Mouse (Mus musculus): ENCODE measurements at regions not wholly inside any gene's neighbourhood (a gene's known extent, or its start where the extent isn't known, plus 50 kb on each side); places are given as distances from the start of the nearest gene placed in this dataset.

- DNase-seq (ENCODE audit: low spot score): no peak
Observed at GRCm38 (mm10) chr13:101954521-101954920, 186.5 kb upstream of the Pik3r1 start.

- no peak for DNase-seq (ENCODE audit: low spot score)
Observed at GRCm38 (mm10) chr13:101955806-101956418, 187.9 kb upstream of the Pik3r1 start.

DNA sequence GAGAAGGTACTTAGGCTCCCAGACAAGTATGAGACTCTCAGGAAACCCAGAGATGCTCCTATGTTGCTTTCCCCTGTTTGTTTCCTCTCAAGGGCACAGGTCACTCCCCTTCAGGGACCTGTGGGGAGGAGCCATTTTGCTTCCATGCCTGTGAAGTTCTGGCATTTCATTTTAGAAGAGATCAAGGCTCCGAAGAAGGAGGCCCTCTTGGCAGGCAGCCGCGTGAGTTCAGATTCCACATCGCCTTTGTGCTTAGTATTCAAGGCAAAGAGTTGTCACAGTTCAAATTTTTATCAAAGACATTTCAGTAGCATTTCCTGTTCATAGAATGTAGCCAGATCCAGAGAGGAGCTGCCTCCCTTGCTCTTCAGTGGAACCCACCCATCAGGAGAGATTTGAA, 189.8 kb upstream of the Pik3r1 start:
- DNase-seq (ENCODE audit: low spot score): peak; percentile 10

GRCm38 (mm10) chr13:101965537-101965936, 197.5 kb upstream of the Pik3r1 start:
- DNase-seq (ENCODE audit: low spot score): no peak

GRCm38 (mm10) chr13:101966799-101967397, 198.9 kb upstream of the Pik3r1 start:
- no peak for DNase-seq (ENCODE audit: low spot score)

GRCm38 (mm10) chr13:101967466-101967865, 199.4 kb upstream of the Pik3r1 start:
- DNase-seq (ENCODE audit: low spot score): no peak

DNA sequence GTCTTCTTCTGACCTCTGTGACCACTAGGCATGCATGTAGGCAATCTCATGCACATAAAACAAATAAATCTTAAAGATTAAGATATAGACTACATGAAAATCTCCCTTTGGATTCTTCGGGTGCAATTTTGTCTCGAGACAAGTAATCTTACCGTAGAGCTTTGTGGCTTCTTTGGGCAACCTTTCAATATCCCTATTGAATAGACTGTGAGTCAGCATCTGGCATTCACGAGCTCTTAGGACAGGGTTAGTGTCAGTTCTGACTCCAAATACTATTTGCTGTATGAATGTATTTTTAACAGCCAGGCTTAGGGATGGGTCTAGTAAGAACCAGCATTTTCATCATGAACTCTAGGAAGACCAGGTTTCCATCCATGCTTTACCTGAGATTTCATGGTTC, 208.7 kb upstream of the Pik3r1 start:
- no peak for DNase-seq (ENCODE audit: low spot score)

DNA sequence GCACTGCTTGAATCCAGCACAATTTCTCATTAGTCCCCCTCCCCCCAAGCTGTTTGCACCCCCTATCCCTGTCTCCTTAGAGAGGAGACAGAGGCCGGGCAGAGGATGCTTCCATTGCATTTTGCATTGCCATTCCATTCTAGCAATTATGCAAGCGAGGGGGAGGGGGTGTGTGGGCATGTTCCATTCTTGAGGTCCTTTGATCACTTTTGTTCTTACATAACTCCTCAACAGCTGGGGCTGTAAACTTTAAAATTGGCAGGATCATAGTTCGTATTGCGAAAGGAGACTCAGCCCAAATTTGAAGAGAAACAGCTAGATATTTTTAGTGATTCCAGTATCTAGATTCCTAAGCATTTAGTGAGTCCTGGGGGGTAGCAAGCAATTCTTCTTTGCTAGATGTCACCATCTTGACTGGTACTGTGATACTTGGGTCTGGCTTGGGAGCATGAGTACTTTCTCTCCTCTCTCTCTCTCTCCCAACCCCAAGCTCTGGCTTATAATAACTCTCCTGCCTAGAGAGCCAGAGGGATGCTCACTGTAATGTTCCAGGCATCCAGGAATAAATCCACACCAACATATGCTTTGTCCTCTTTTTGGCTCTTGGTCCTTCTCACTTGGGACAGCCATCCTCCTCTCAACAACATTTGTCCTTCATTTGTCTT, 212.3 kb upstream of the Pik3r1 start:
- DNase-seq (ENCODE audit: low spot score): no peak

GRCm38 (mm10) chr13:101988637-101989413, 220.8 kb upstream of the Pik3r1 start:
- no peak for DNase-seq (ENCODE audit: low spot score)

DNA sequence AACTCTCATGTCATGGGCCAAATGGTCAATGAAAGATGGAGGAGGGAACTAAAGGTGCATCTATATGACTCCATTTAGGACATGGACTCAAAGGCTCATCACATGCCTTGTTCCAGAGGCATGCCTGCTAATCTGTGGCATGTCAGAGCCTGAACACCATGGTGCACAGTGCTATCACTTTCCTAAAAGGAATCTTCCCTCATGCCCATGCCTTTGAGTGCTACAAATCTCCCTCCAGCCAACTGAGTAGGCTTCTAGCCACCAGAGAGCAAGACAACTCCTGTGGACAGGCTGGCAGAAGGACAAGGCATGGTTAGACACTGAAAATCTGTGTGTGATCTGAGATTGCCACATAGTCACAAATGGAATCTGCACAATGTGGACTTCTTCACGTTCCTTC, 223.7 kb upstream of the Pik3r1 start:
- no peak for DNase-seq (ENCODE audit: low spot score)

GRCm38 (mm10) chr13:101994779-101995178, 226.8 kb upstream of the Pik3r1 start:
- no peak for DNase-seq (ENCODE audit: low spot score)

DNA sequence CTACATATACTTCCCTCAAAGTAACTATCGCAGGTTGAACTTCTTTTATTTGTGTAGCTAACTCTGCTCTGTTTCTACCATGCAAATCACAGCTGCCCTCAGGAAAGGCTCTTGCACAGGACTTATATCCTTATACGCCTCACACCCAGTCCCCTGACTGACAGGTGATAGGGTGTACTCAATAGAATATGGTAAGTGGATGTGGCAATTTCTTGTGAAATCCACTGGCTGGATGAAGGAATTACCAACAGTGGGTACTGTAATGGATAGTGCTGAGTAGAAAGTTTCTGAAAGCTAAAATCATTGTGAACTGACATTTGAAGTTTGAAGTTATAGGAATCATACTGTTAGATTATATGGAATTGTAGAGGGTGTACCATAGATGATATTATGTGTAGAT, 227.5 kb upstream of the Pik3r1 start:
- no peak for DNase-seq (ENCODE audit: low spot score)

GRCm38 (mm10) chr13:101996144-101996543, 228.1 kb upstream of the Pik3r1 start:
- DNase-seq (ENCODE audit: low spot score): no peak

- no peak for DNase-seq (ENCODE audit: low spot score)
Observed at GRCm38 (mm10) chr13:101997415-101997814, 229.4 kb upstream of the Pik3r1 start.

DNA sequence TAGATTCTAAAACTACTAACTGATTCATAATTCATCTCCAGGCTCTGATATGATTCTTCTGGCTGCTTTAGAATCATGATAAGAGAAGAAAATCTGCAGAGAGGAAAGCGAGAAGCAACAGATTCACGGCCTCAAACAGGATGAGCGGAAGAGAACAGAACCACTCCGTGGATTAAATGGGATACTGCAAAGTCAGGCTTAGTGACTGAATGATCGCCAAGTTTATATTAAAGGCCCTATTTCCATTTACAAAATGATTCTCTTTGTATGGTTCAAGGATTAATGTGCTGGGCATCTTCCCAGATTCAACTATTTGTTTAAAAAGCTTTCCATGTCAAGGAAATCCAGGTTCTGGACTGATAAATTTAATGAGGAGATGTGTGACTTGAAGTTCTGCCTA, 238.5 kb upstream of the Pik3r1 start:
- no peak for DNase-seq (ENCODE audit: low spot score)

DNA sequence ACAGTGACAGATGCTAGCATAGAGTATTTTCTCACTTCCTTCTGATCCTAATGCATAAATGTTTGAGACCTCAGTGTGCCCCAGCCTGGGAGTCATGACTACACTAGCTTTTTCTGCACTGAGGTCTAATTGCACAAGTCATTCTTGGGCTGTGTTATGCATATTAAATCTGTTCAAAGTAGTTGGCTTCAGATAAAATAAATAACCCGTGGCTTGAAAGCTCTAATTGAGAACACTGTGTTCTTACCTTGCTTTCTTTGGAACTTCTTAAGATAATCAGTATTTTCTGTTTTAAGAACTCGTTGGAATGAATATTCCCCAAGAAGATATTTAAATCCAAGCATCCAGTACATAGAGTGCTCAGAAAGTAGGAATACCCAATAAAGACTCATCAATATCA, 243.9 kb upstream of the Pik3r1 start:
- DNase-seq (ENCODE audit: low spot score): no peak

GRCm38 (mm10) chr13:102014514-102014913, 246.5 kb upstream of the Pik3r1 start:
- DNase-seq (ENCODE audit: low spot score): no peak

- no peak for DNase-seq (ENCODE audit: low spot score)
Observed at GRCm38 (mm10) chr13:102014958-102015357, 246.9 kb upstream of the Pik3r1 start.

GRCm38 (mm10) chr13:102016518-102016917, 248.5 kb upstream of the Pik3r1 start:
- DNase-seq (ENCODE audit: low spot score): no peak

DNA sequence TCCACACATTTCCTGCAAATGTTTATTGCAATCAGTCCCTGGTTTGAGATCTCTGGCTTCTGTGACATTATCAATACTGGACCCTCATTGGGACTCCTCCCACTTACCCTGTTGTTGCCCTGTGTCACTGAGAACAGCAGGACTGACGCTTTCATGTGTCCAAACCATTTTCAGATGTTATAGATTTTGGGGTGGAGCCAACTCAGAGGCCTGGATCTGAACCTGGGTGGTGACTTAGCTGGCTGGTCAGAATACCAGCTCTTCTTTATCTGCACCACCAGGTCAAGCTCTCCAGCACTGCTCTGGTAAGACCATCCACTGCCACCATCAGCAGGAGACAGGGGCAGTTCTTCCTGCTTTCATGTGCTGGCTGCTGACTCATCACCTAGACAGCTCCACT, 254.3 kb upstream of the Pik3r1 start:
- DNase-seq (ENCODE audit: low spot score): no peak

DNA sequence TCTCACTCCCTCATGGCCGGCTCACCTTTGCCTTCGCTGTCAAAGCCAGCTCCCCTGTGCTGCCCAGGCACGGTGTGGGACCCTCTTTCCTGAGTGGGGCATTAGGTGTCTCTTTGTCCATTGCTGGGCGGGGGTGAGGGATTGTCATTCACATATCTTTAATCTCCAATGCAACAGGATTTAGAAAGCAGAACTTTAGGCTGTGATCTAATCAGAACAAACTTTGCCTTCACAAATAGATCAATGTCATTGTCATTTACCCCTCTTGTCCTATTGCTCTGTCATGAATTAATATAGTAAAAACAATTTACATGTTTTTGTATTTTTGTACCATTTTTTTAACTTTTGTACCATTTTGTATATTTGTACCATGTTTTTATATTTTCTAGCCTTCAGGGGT, 254.7 kb upstream of the Pik3r1 start:
- no peak for DNase-seq (ENCODE audit: low spot score)

DNA sequence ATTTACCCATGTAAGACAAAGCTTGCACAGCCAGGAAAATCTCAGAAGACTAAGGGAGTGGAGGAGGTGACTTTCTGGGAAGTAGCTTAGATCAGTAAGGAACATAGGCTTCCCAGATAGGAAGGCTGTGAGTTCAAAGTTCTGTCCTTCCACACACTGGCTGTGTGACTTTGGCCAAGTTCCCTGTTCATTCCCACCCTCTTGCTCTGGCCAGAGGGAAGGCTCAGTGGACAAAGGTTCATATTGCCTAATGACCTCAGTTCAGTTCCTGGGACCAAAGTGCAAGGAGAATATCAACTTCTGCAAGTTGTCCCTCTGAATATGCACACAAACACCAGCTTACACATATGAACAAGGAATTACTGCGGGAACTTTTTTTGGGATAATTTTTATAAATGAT, 255.6 kb upstream of the Pik3r1 start:
- no peak for DNase-seq (ENCODE audit: low spot score)

DNA sequence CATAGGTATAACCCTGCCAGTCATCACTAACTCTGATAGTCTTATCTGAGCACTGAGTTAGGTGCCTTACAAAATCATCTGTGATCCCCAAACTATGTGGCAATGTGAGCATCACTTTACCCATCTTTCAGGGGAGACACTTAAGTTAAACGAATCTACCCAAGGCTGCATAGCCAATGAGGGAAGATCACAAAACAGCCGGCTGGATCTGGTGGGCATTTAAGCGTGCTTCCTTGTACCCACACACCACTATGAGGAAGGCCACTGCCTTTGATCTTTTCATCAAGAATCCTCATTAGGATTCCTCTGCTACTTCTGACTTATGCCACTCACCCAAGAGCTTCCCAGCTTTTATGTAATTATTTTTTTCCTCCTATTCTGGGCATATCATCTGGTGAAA, 257.1 kb upstream of the Pik3r1 start:
- no peak for DNase-seq (ENCODE audit: low spot score)
